Mouse (Mus musculus): Measurements from ENCODE around the gene Gm42715. TPM values are rescaled to one million over a fixed set of nuclear protein-coding genes. Genes with fewer than 3 reads are reported as not detected.
"Not testable (repeated sequence)": the region's sequence is repeated elsewhere in the genome, so short reads cannot be mapped to it uniquely, and the experiment has no call there.

The Gm42715 gene
- polyA plus RNA-seq, 3 experiments from 2014 or later, result 22.6 to 29.7 (median 25.3) TPM

- peak; percentile 43 for ATAC-seq
Measured at GRCm38 (mm10) chr7:127498407-127498806, 21.0 kb upstream of the Gm42715 start.

GRCm38 (mm10) chr7:127508291-127508690 is 11.1 kb upstream of the Gm42715 start:
- ATAC-seq, result no peak

GRCm38 (mm10) chr7:127509830-127510229 is 9.6 kb upstream of the Gm42715 start:
- not testable (repeated sequence) for ATAC-seq

GRCm38 (mm10) chr7:127511241-127511640 is 8.1 kb upstream of the Gm42715 start:
- ATAC-seq, result no peak

- peak; percentile 94 for ATAC-seq
Measured at GRCm38 (mm10) chr7:127511808-127512230, 7.6 kb upstream of the Gm42715 start, which contains the start of gene Srcap. Gene Srcap, plus strand, starts transcription at chr7:127511983.

GRCm38 (mm10) chr7:127512231-127513015 is 7.0 kb upstream of the Gm42715 start:
- ATAC-seq, result peak; percentile 66

- ATAC-seq, result no peak
Measured at GRCm38 (mm10) chr7:127513016-127513390, 6.4 kb upstream of the Gm42715 start.

GRCm38 (mm10) chr7:127513781-127514180 is 5.6 kb upstream of the Gm42715 start:
- no peak for ATAC-seq

GRCm38 (mm10) chr7:127515846-127516245 is 3.5 kb upstream of the Gm42715 start:
- no peak for ATAC-seq

GRCm38 (mm10) chr7:127516344-127516743 is 3.0 kb upstream of the Gm42715 start:
- ATAC-seq, result no peak

- no peak for ATAC-seq
Measured at GRCm38 (mm10) chr7:127541671-127542070, 22.3 kb downstream of the Gm42715 start.

- ATAC-seq, result no peak
Measured at GRCm38 (mm10) chr7:127549116-127549835, 29.9 kb downstream of the Gm42715 start.

GRCm38 (mm10) chr7:127551558-127551957 is 32.2 kb downstream of the Gm42715 start:
- no peak for ATAC-seq

GRCm38 (mm10) chr7:127560580-127560979 is 41.2 kb downstream of the Gm42715 start:
- no peak for ATAC-seq

GRCm38 (mm10) chr7:127561340-127561858 is 42.0 kb downstream of the Gm42715 start, which contains the start of gene Tmem265:
Gene Tmem265, plus strand, starts transcription at chr7:127561390.
- ATAC-seq, result no peak

- no peak for ATAC-seq
Measured at GRCm38 (mm10) chr7:127564381-127565150, 45.2 kb downstream of the Gm42715 start.

GRCm38 (mm10) chr7:127572895-127573471 is 53.6 kb downstream of the Gm42715 start, which contains the start of gene Phkg2:
Gene Phkg2, plus strand, starts transcription at chr7:127573340.
- peak; percentile 99 for ATAC-seq

GRCm38 (mm10) chr7:127573503-127574008 is 54.2 kb downstream of the Gm42715 start:
- no peak for ATAC-seq

- no peak for ATAC-seq
Measured at GRCm38 (mm10) chr7:127574115-127574514, 54.7 kb downstream of the Gm42715 start.

GRCm38 (mm10) chr7:127583260-127583659 is 63.9 kb downstream of the Gm42715 start:
- no peak for ATAC-seq

GRCm38 (mm10) chr7:127585031-127585430 is 65.6 kb downstream of the Gm42715 start:
- no peak for ATAC-seq

- ATAC-seq, result no peak
Measured at GRCm38 (mm10) chr7:127586149-127586548, 66.8 kb downstream of the Gm42715 start.
